Mouse (Mus musculus): ENCODE data around the gene Muc4. TPM values are rescaled to one million over a fixed set of nuclear protein-coding genes. Genes with fewer than 3 reads are reported as not detected.

Gene Muc4
- total and polyA plus RNA-seq, 3 experiments = not detected

DNA sequence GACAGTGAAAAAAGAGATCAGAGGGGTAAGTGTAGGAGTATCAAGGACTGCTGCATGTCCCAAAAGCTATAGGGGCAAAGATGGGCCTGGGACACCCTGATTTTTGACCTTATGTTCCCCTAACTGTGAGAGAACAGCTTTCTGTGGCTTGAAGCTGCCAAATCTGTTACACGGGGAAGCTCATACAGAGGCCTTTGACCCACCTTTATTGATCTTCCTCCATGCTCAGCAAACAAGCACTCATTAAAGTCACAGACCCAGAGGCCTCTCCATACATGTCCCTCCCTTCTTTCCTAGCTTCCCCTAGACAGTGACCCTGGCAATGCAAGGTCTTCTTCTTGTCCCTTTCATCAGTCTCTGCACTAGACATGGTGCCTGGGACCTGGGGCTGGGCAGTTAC is 7.0 kb upstream of the Muc4 start:
- Histone ChIP-seq H3K36me3 (ENCODE audit: control insufficient read depth in 1 of 2, insufficient read depth in 2 of 2, low read length in 2 of 2) (no peaks in the 10 kb centered on the region), H3K9ac (ENCODE audit: control insufficient read depth, low read depth, low read length, poor library complexity, severe bottlenecking) (no peak overlapping the region), H3K4me1 (ENCODE audit: control insufficient read depth in 1 of 2, insufficient read depth in 2 of 2, low read length in 2 of 2) (no peaks in the 10 kb centered on the region), H3K9me3 (replicated peaks; ENCODE audit: insufficient read depth, low read length) (no peaks in the 10 kb centered on the region), H3K4me3 (ENCODE audit: control insufficient read depth in 1 of 2, insufficient read depth in 1 of 2, low read depth in 2 of 2, low read length in 2 of 2) (no peak overlapping the region), H3K27me3 (ENCODE audit: control insufficient read depth in 1 of 2, insufficient read depth in 2 of 2, low read length in 2 of 2) (peaks cover 2% of the 10 kb centered on the region in 2 experiments; a peak in 3 of 4 replicates), H3K79me2 (ENCODE audit: control insufficient read depth, insufficient read depth, low read length, poor library complexity) (no peaks in the 10 kb centered on the region), H3K27ac (ENCODE audit: control insufficient read depth, low read depth, low read length) (no peak overlapping the region)
- DNase-seq (ENCODE audit: low read depth, low spot score) = no peak
- no peak for TF ChIP-seq GATA1 (IDR thresholded peaks at IDR 0.05; ENCODE audit: low read depth, low read length)
- TF ChIP-seq RAD21 (IDR thresholded peaks at IDR 0.05; ENCODE audit: low read depth, low read length) = no peak

GRCm38 (mm10) chr16:32733213-32733612 is 2.5 kb upstream of the Muc4 start:
- no peaks in the 10 kb centered on the region for H3K9me3 ChIP-seq (replicated peaks; ENCODE audit: insufficient read depth, low read length)
- no peaks in the 10 kb centered on the region for H3K79me2 ChIP-seq (ENCODE audit: control insufficient read depth, insufficient read depth, low read length, poor library complexity)
- H3K27ac ChIP-seq (ENCODE audit: control insufficient read depth, low read depth, low read length) = no peak overlapping the region
- no peak overlapping the region for H3K4me3 ChIP-seq (ENCODE audit: control insufficient read depth in 1 of 2, insufficient read depth in 1 of 2, low read depth in 2 of 2, low read length in 2 of 2)
- peaks cover 3% of the 10 kb centered on the region in 2 experiments; a peak in 2 of 4 replicates for H3K27me3 ChIP-seq (ENCODE audit: control insufficient read depth in 1 of 2, insufficient read depth in 2 of 2, low read length in 2 of 2)
- H3K9ac ChIP-seq (ENCODE audit: control insufficient read depth, low read depth, low read length, poor library complexity, severe bottlenecking) = no peak overlapping the region
- no peaks in the 10 kb centered on the region for H3K4me1 ChIP-seq (ENCODE audit: control insufficient read depth in 1 of 2, insufficient read depth in 2 of 2, low read length in 2 of 2)
- DNase-seq (ENCODE audit: low read depth, low spot score) = no peak
- no peaks in the 10 kb centered on the region for H3K36me3 ChIP-seq (ENCODE audit: control insufficient read depth in 1 of 2, insufficient read depth in 2 of 2, low read length in 2 of 2)
- TF ChIP-seq MYC (IDR thresholded peaks at IDR 0.05; ENCODE audit: low read depth, low read length) (no peak), KAT2A (conservative IDR thresholded peaks at IDR 0.05; ENCODE audit: low read depth, low read length) (no peak), RCOR1 (IDR thresholded peaks at IDR 0.05; ENCODE audit: low read depth, low read length) (no peak), SMC3 (IDR thresholded peaks at IDR 0.05; ENCODE audit: low read depth, low read length) (no peak), HCFC1 (IDR thresholded peaks at IDR 0.05; ENCODE audit: low read depth, low read length) (no peak), ZNF384 (IDR thresholded peaks at IDR 0.05; ENCODE audit: low read depth, low read length) (no peak), CTCF (IDR thresholded peaks at IDR 0.05 in 2 of 3, conservative IDR thresholded peaks at IDR 0.05 in 1 of 3; ENCODE audit: control insufficient read depth in 1 of 3, insufficient read depth in 1 of 3, low read depth in 2 of 3, low read length in 3 of 3, poor library complexity in 1 of 3, severe bottlenecking in 1 of 3) (no peak), USF2 (IDR thresholded peaks at IDR 0.05; ENCODE audit: borderline replicate concordance in 1 of 2, insufficient read depth in 1 of 2, low read depth in 1 of 2, low read length in 2 of 2) (no peak), MAX (IDR thresholded peaks at IDR 0.05; ENCODE audit: low read length) (no peak), POLR2AphosphoS5 (IDR thresholded peaks at IDR 0.05; ENCODE audit: borderline replicate concordance, low read depth, low read length) (no peak), ZMIZ1 (IDR thresholded peaks at IDR 0.05; ENCODE audit: low read depth, low read length) (no peak), MXI1 (IDR thresholded peaks at IDR 0.05; ENCODE audit: low read depth, low read length) (no peak), ZC3H11A (IDR thresholded peaks at IDR 0.05; ENCODE audit: low read depth, low read length) (no peak), GATA1 (IDR thresholded peaks at IDR 0.05; ENCODE audit: low read depth, low read length) (no peak), UBTF (IDR thresholded peaks at IDR 0.05; ENCODE audit: borderline replicate concordance, insufficient read depth, low read depth, low read length) (no peak), MAZ (IDR thresholded peaks at IDR 0.05; ENCODE audit: low read depth, low read length) (no peak), ETS1 (IDR thresholded peaks at IDR 0.05; ENCODE audit: low read depth, low read length) (no peak)

Data from MEL (cell line).